Mouse (Mus musculus) ovary, adult 18-20 months (tissue): ENCODE measurements around the gene Ubr7.

Source experiments
- DNase-seq: peaks from one replicate; pipeline ENCODE4 v3.0.0; 2022; ENCODE audit warnings: low spot score, mixed read lengths

The Ubr7 gene

DNA sequence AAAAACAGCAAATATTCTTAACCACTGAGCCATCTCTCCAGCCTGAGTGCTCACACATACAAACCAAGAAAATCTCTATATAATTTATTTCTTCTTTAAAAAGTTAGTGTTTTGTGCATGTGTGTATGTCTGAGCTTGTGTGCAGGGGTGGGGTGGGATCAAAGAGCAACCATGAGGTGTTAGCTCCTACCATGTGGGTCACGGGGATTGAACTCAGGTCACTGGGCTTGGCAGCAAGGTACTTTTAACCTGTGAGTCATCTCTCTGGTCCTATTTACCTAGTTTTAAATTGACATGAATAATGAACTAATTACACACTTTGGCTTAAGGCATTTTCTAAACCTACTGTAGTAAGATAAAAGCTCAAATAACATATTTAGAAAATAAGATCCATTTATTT is 68.6 kb downstream of the Ubr7 start:
- DNase-seq: no peak

DNA sequence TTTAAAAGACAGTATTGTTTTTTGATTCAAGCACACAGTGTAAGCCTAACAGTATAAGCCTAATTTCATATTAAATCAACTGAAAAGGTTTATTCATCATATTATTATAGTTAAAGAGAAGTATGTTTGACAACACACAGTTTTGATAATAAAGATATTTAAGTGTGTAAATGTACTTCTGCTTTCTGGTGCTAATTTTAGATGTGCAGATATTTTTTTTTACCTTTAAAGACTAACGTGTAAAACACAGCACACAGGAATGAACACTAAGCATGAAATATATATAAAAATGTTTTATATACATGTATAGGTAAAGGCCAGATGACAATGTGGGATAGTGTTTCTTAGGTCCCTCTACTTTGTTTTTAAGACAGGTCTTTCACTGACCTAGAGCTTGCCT is 69.4 kb downstream of the Ubr7 start:
- DNase-seq: no peak
